Mouse (Mus musculus): Measurements from ENCODE around the gene Ceacam9.

GRCm38 (mm10) chr7:16708244-16708643, 13.5 kb upstream of the Ceacam9 start:
- TF ChIP-seq CTCF (IDR thresholded peaks at IDR 0.05; ENCODE audit: borderline replicate concordance, control insufficient read depth, extremely low read depth, insufficient read depth, low read length, poor library complexity), result no peak
- no peak for TF ChIP-seq POLR2A (IDR thresholded peaks at IDR 0.05; ENCODE audit: control insufficient read depth, extremely low read depth, insufficient read depth, low read length, poor library complexity)

Data from thymus, adult 2 months (tissue).